Mouse (Mus musculus) hindbrain, embryonic 10.5 days (tissue): Measurements from ENCODE around the gene Plppr2. TPM values are rescaled to one million over a fixed set of nuclear protein-coding genes. Genes with fewer than 3 reads are reported as not detected.

Experiments
- DNase-seq: peaks from one replicate; pipeline ENCODE4 v3.0.0-alpha.2; 2017; ENCODE audit warnings: low spot score
- H3K27ac ChIP-seq: fragments of 300-500 bp; sonication (generic); 2 replicates; pipeline ENCODE4 v1.5.1; 2016; ENCODE audit warnings: mild to moderate bottlenecking, moderate library complexity
- H3K27me3 ChIP-seq: fragments of 300-500 bp; sonication (generic); 2 replicates; pipeline ENCODE4 v1.6.1; 2016; ENCODE audit warnings: mild to moderate bottlenecking; ENCODE audit not compliant: poor library complexity, insufficient read depth, severe bottlenecking
- H3K36me3 ChIP-seq: fragments of 300-500 bp; sonication (generic); 2 replicates; pipeline ENCODE4 v1.6.1; 2016; ENCODE audit warnings: mild to moderate bottlenecking, moderate library complexity
- H3K4me1 ChIP-seq: fragments of 300-500 bp; sonication (generic); replicated peaks from 2 replicates; pipeline ENCODE4 v1.6.1; 2016; ENCODE audit warnings: mild to moderate bottlenecking
- H3K4me3 ChIP-seq: fragments of 300-500 bp; sonication (generic); 2 replicates; pipeline ENCODE4 v1.5.1; 2016; ENCODE audit warnings: mild to moderate bottlenecking, moderate library complexity
- H3K9me3 ChIP-seq: fragments of 300-500 bp; sonication (generic); 2 replicates; pipeline ENCODE4 v1.6.1; 2016; ENCODE audit warnings: mild to moderate bottlenecking, moderate library complexity
- WGBS: fragments of 180-500 bp; shearing (Covaris S2); methylation state at CpG from one replicate; pipeline ENCODE4 v1.1.7; 2016; 5-methylcytosine and 5-hydroxymethylcytosine counted together
- polyA plus RNA-seq: library from polyadenylated mRNA; unstranded; fragments of >200 nt; fragmentation: Nextera tagmentation; extraction: Ambion mirVana; gene quantifications from 2 replicates; pipeline ENCODE4 v1.2.1, GENCODE M21; 2016

Gene Plppr2
- 15.6 and 30.6 TPM in 2 replicates for polyA plus RNA-seq

- Histone ChIP-seq H3K4me1 (peaks cover 24% of the 10 kb centered on the region), H3K4me3 (peak within 1 kb of the TSS; percentile 62), H3K9me3 (no peaks in the 10 kb centered on the region), H3K36me3 (peaks cover 11% of the 10 kb centered on the region), H3K27ac (peak within 1 kb of the TSS; percentile 85), H3K27me3 (peaks cover 30% of the 10 kb centered on the region)
- 3% methylated on average over 42 of the region's 43 CpGs for WGBS
- peak; percentile 98 for DNase-seq
Measured at GRCm38 (mm10) chr9:21936692-21937570, at the start of gene Plppr2. TSS of gene Plppr2 (plus strand) at chr9:21937033.

- WGBS, result 62% methylated on average over 3 of the region's 3 CpGs
Measured at GRCm38 (mm10) chr9:21889229-21889628, 47.6 kb upstream of the Plppr2 start.

GRCm38 (mm10) chr9:21901223-21901820 is 35.5 kb upstream of the Plppr2 start:
- WGBS, result 16% methylated on average over 10 of the region's 10 CpGs
- Histone ChIP-seq H3K4me3 (peak overlapping the region; percentile 54), H3K27me3 (peaks cover 19% of the 10 kb centered on the region), H3K4me1 (peaks cover 4% of the 10 kb centered on the region; the same call in 1 of the 2 replicates), H3K36me3 (no peaks in the 10 kb centered on the region), H3K27ac (peak overlapping the region; percentile 50), H3K9me3 (no peaks in the 10 kb centered on the region)
- peak; percentile 61 for DNase-seq

More at GRCm38 (mm10) chr9:21889229-21889628, 47.6 kb upstream of the Plppr2 start:
- H3K36me3 ChIP-seq, result no peaks in the 10 kb centered on the region
- DNase-seq, result no peak
- no peak overlapping the region for H3K4me3 ChIP-seq
- no peaks in the 10 kb centered on the region for H3K4me1 ChIP-seq
- H3K9me3 ChIP-seq, result peaks cover 7% of the 10 kb centered on the region; the same call in 1 of the 2 replicates
- H3K27me3 ChIP-seq, result no peaks in the 10 kb centered on the region
- H3K27ac ChIP-seq, result no peak overlapping the region

GRCm38 (mm10) chr9:21904031-21904430 is 32.8 kb upstream of the Plppr2 start:
- no peak overlapping the region for H3K4me3 ChIP-seq
- H3K27ac ChIP-seq, result no peak overlapping the region
- peaks cover 4% of the 10 kb centered on the region; the same call in 1 of the 2 replicates for H3K4me1 ChIP-seq
- H3K27me3 ChIP-seq, result peaks cover 16% of the 10 kb centered on the region
- DNase-seq, result no peak
- H3K36me3 ChIP-seq, result no peaks in the 10 kb centered on the region
- no peaks in the 10 kb centered on the region for H3K9me3 ChIP-seq
- 95% methylated on average over 4 of the region's 4 CpGs for WGBS

GRCm38 (mm10) chr9:21908216-21908615 is 28.6 kb upstream of the Plppr2 start:
- Histone ChIP-seq H3K27ac (no peak overlapping the region), H3K36me3 (no peaks in the 10 kb centered on the region), H3K4me3 (no peak overlapping the region), H3K4me1 (no peaks in the 10 kb centered on the region), H3K27me3 (peaks cover 10% of the 10 kb centered on the region; the same call in 1 of the 2 replicates), H3K9me3 (no peaks in the 10 kb centered on the region)
- 77% methylated on average over 11 of the region's 11 CpGs for WGBS
- no peak for DNase-seq

GRCm38 (mm10) chr9:21909474-21910223 is 27.2 kb upstream of the Plppr2 start:
- Histone ChIP-seq H3K27ac (no peak overlapping the region), H3K9me3 (no peaks in the 10 kb centered on the region), H3K27me3 (peaks cover 14% of the 10 kb centered on the region; the same call in 1 of the 2 replicates), H3K36me3 (no peaks in the 10 kb centered on the region), H3K4me3 (no peak overlapping the region), H3K4me1 (no peaks in the 10 kb centered on the region)
- DNase-seq, result no peak
- 77% methylated on average over 10 of the region's 10 CpGs for WGBS

GRCm38 (mm10) chr9:21916851-21917492 is 19.9 kb upstream of the Plppr2 start:
- peaks cover 14% of the 10 kb centered on the region for H3K4me1 ChIP-seq
- peak overlapping the region; percentile 75 for H3K4me3 ChIP-seq
- H3K27me3 ChIP-seq, result peaks cover 39% of the 10 kb centered on the region
- no peak for DNase-seq
- 68% methylated on average over 3 of the region's 3 CpGs for WGBS
- peak overlapping the region; percentile 82 for H3K27ac ChIP-seq
- no peaks in the 10 kb centered on the region for H3K9me3 ChIP-seq
- H3K36me3 ChIP-seq, result peaks cover 4% of the 10 kb centered on the region; the same call in 1 of the 2 replicates

DNA sequence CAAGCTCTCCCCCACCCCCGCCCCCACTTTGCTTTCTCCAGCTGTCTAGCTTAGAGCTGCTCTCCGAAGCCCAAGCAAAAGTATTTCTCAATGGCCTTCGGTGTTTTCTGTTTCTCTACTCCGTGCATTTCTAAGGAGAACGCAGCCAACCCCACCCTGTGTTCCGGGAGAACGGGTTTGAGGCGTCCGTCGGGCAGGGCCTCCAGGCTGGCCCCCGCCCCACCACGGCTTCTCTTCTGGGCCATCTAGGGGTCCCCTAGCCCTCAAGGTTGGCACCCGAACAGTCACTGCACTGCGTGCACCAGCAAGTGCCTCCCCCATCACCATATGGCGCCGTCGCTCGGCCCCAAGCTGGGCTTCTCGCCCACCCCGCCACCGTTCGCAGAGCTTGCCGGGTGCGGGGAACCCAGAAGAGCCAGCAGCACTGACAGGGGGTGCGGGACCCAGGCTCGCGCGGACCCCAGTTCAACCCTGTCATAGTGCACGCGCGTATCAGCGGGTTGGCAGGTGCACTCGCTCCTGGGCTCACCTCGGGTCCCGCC is 19.3 kb upstream of the Plppr2 start:
- peaks cover 39% of the 10 kb centered on the region for H3K27me3 ChIP-seq
- H3K27ac ChIP-seq, result peak overlapping the region; percentile 82
- no peaks in the 10 kb centered on the region for H3K9me3 ChIP-seq
- peaks cover 14% of the 10 kb centered on the region for H3K4me1 ChIP-seq
- no peak for DNase-seq
- H3K4me3 ChIP-seq, result peak overlapping the region; percentile 75
- WGBS, result 3% methylated on average over 35 of the region's 35 CpGs
- peaks cover 6% of the 10 kb centered on the region; the same call in 1 of the 2 replicates for H3K36me3 ChIP-seq

DNA sequence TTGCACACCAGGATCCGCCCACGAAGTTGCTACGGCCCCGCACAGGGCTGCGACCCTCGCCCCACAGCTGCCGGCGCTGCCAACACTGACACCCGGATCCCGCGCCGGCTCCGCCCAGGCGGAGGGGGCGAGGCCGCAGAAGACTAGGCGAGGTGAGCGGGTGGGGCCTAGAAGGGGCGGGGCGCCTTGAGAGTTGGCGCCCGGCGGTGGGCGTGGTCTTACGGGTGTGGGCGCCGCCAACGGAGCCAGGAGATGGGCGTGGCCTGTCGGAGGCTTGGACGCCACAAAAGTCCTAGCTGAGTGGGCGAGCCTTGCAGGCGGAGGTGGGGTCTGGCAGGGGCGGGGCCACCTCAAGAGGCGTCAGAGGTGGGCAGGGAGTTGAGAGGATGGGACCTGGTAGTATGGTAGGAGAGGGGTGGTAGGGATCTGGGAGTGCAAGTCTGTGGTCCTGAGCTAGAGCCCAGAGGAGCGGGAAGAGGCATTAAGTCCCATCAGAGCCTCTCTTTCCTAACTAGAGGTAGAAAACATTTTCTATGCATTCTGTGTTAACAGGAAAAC is 18.7 kb upstream of the Plppr2 start, which contains the start of gene Rab3d:
Gene Rab3d (minus strand): TSS at position 158 of the 558 bp plus-strand sequence.
- Histone ChIP-seq H3K36me3 (peaks cover 8% of the 10 kb centered on the region; the same call in 1 of the 2 replicates), H3K4me3 (peak within 1 kb of the TSS; percentile 75), H3K27ac (peak within 1 kb of the TSS; percentile 82), H3K4me1 (peaks cover 14% of the 10 kb centered on the region), H3K27me3 (peaks cover 39% of the 10 kb centered on the region), H3K9me3 (no peaks in the 10 kb centered on the region)
- WGBS, result 1% methylated on average over 36 of the region's 36 CpGs
- DNase-seq, result peak; percentile 97

DNA sequence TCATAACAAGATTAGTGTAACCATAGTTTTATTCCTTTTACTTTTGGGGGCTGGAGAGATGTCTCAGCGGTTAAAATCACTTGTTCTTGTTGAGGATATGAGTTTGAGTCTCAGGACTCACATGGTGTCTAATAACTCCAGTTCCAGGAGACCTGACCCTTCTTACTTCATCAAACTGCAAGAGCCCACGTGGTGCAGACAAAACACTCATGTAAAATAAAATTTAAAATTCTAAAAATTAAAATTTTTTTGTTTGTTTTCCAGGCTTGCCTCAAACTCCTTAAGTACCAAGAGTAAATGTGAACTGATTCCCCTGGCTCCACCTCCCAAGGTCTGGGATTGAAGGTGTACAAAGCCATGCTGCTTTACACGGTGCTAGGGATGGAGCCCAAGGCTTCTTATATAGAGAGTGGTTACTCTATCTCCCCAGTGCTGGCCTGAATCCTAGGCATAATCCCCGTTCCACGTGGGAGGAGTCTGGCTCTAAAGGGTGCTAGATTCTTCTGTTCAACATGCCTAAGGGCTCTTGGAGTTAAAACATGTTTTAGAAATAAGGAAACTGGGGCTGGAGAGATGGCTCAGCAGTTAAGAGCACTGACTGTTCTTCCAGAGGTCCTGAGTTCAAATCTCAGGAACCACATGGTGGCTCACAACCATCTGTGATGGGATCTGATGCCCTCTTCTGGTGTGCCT is 18.0 kb upstream of the Plppr2 start:
- Histone ChIP-seq H3K4me1 (peaks cover 14% of the 10 kb centered on the region), H3K27ac (no peak overlapping the region), H3K9me3 (no peaks in the 10 kb centered on the region), H3K36me3 (peaks cover 8% of the 10 kb centered on the region; the same call in 1 of the 2 replicates), H3K4me3 (peak overlapping the region; percentile 75; the same call in 1 of the 2 replicates), H3K27me3 (peaks cover 39% of the 10 kb centered on the region)
- DNase-seq, result no peak
- 21% methylated on average over 5 of the region's 5 CpGs for WGBS

DNA sequence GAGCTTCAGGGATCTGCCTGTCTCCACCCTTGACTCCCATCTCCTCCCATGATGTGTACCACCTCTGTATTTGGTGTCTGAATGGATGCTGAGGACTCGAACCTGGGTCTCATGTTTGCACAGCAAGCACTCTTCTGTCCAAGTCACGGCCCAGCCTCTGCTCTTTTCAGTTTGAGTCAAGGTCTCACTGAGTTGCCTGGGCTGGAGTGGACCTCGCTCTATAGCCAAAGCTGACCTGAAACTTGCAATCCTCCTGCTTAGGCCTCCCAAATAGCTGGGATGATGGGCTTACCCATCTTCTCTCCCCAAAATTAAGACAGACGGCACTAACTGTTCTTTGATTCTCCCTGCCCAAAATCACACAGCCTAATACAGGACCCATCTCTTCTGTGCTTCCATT is 13.8 kb upstream of the Plppr2 start:
- Histone ChIP-seq H3K27me3 (no peaks in the 10 kb centered on the region), H3K9me3 (no peaks in the 10 kb centered on the region)
- WGBS, result 89% methylated on average over 4 of the region's 4 CpGs

More for the DNA sequence above, 13.8 kb upstream of the Plppr2 start:
- Histone ChIP-seq H3K36me3 (peaks cover 19% of the 10 kb centered on the region), H3K4me3 (no peak overlapping the region), H3K27ac (no peak overlapping the region), H3K4me1 (peaks cover 23% of the 10 kb centered on the region)
- no peak for DNase-seq
